Mouse (Mus musculus) hindbrain, embryonic 13.5 days (tissue): ENCODE measurements at regions not wholly inside any gene's neighbourhood (a gene's known extent, or its start where the extent isn't known, plus 50 kb on each side); places are given as distances from the start of the nearest gene placed in this dataset.

Experiments
- ATAC-seq: fragments of 200-750 bp; cut with Nextera tagmentation; 2 replicates; pipeline ENCODE4 v1.8.0; 2017; ENCODE audit warnings: moderate TSS enrichment; ENCODE audit not compliant: low FRiP score
- H3K27ac ChIP-seq: fragments of 300-500 bp; sonication (generic); 2 replicates; pipeline ENCODE4 v1.5.1; 2015; ENCODE audit warnings: inconsistent platforms, mild to moderate bottlenecking, moderate library complexity
- H3K27me3 ChIP-seq: fragments of 300-500 bp; sonication (generic); 2 replicates; pipeline ENCODE4 v1.6.1; 2015; ENCODE audit warnings: mild to moderate bottlenecking, inconsistent platforms
- H3K36me3 ChIP-seq: fragments of 300-500 bp; sonication (generic); 2 replicates; pipeline ENCODE4 v1.6.1; 2015; ENCODE audit warnings: mild to moderate bottlenecking, inconsistent platforms
- H3K4me1 ChIP-seq: fragments of 300-500 bp; sonication (generic); replicated peaks from 2 replicates; pipeline ENCODE4 v1.6.1; 2015; ENCODE audit warnings: inconsistent platforms
- H3K4me2 ChIP-seq: fragments of 300-500 bp; sonication (generic); 2 replicates; pipeline ENCODE4 v1.6.1; 2015; ENCODE audit warnings: inconsistent platforms, mild to moderate bottlenecking, moderate library complexity
- H3K4me3 ChIP-seq: fragments of 300-500 bp; sonication (generic); 2 replicates; pipeline ENCODE4 v1.5.1; 2015; ENCODE audit warnings: mild to moderate bottlenecking, inconsistent platforms
- H3K9ac ChIP-seq: fragments of 300-500 bp; sonication (generic); 2 replicates; pipeline ENCODE4 v1.6.1; 2015; ENCODE audit warnings: mild to moderate bottlenecking, inconsistent platforms
- H3K9me3 ChIP-seq: fragments of 300-500 bp; sonication (generic); 2 replicates; pipeline ENCODE4 v1.6.1; 2016; ENCODE audit warnings: inconsistent platforms
- whole genome bisulfite sequencing: fragments of 180-500 bp; shearing (Covaris S2); methylation state at CpG from one replicate; pipeline ENCODE4 v1.1.7; 2015; 5-methylcytosine and 5-hydroxymethylcytosine counted together

DNA sequence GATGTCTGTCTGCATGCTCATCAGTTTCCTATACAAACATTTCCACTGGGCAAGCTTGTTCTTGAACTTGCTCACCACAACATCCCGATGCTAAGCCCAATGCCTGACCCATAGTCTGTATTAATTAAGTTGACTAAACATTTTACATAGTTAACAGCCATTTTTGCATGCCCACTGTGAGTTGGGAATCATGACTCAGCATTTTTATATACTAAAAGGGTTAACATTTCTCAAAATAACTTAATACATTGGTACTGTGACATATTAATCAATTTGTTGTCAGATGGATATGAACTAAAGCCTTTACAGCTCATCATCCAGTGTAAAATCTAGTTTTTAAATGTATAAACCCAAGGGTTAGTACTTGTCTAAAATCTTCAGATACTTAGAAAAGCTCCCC lies 1461.4 kb downstream of the Slc22a22 start:
- no peaks in the 10 kb centered on the region for H3K27me3 ChIP-seq
- no peaks in the 10 kb centered on the region for H3K36me3 ChIP-seq
- ATAC-seq = no peak
- WGBS = 93% methylated on average over 1 of the region's 1 CpGs
- H3K9me3 ChIP-seq = no peaks in the 10 kb centered on the region
- no peaks in the 10 kb centered on the region for H3K4me1 ChIP-seq
- no peak overlapping the region for H3K4me3 ChIP-seq
- no peak overlapping the region for H3K4me2 ChIP-seq
- H3K27ac ChIP-seq = no peak overlapping the region
- H3K9ac ChIP-seq = no peak overlapping the region

DNA sequence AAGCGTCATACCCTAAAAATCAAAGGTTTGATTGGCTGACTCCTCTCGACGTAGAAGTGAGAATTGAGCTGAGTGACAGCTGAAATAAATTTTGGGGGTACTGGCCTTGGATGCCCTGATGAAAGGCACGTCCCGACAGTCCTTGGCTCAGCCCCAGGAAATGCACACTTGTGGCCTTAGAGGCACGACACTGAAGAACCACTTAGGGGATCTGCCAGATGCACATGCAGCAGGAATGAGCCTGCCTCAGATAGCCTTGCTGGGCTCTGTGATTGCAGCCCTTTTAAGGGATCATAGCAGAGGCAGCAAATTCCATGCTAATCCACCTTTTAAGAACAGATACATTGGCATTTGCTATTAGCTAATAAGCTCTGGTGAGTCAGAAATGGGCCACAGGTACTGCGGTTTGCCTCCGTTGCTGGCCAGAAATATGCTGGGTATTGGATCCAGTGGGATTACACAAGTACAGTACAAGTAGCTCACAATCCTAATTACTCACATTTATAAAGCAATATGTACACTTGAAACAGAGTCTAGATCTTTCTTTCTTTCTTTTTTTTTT lies 1463.3 kb downstream of the Slc22a22 start:
- Histone ChIP-seq H3K36me3 (no peaks in the 10 kb centered on the region), H3K4me3 (no peak overlapping the region), H3K9ac (no peak overlapping the region), H3K27me3 (no peaks in the 10 kb centered on the region), H3K4me2 (no peak overlapping the region), H3K4me1 (no peaks in the 10 kb centered on the region), H3K9me3 (no peaks in the 10 kb centered on the region), H3K27ac (no peak overlapping the region)
- 83% methylated on average over 8 of the region's 8 CpGs for WGBS
- no peak for ATAC-seq

DNA sequence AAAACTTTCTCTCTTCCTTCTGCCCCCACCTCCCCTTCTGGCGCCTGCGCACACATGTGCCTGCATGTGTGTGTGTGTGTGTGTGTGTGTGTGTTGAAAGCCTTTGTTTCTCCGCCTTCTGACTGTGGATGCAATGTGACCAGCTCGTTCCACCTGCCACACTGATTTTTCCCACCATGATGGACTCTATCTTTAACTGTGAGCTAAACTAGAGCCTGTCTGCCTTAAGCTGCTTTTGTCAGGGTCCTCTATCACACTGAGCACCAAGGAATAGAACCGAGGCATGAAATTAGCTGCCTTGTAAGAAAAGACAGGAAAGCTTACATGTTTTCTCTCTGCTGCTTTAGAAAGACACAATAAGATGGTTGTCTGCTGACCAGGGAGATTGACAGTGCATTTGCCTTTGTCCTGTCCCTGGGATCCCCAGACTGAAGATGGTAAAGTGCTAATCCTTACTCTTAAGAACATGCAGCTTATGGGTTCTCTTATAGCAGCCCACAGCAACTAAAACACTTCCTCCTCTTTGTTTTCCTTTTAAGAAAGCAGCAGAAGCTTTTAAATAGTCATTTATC lies 1468.7 kb downstream of the Slc22a22 start:
- Histone ChIP-seq H3K9ac (no peak overlapping the region), H3K36me3 (no peaks in the 10 kb centered on the region), H3K4me1 (no peaks in the 10 kb centered on the region), H3K27ac (no peak overlapping the region), H3K4me2 (no peak overlapping the region), H3K27me3 (no peaks in the 10 kb centered on the region), H3K9me3 (no peaks in the 10 kb centered on the region), H3K4me3 (no peak overlapping the region)
- WGBS = 55% methylated on average over 5 of the region's 5 CpGs
- no peak for ATAC-seq

DNA sequence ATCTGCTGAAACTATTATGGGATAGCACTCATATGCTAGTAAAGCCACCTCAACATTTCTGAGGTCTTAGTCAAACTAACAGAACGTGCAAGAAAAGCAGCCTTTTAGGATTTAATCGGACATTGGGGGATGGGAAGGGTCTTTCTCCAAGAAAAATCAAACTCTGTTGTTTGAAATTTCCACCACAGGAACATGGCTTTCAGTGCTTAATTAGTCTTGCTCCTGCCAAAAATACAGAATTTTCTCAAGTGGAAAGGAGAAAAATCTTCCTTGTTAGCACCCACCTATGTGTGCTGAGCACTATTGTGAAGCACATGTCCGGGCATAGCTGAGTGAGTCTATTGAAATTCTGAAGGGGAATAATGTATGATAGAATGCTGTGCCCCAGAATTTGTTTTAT lies 1470.0 kb downstream of the Slc22a22 start:
- Histone ChIP-seq H3K27me3 (no peaks in the 10 kb centered on the region), H3K9me3 (no peaks in the 10 kb centered on the region), H3K4me3 (no peak overlapping the region), H3K27ac (no peak overlapping the region), H3K4me1 (no peaks in the 10 kb centered on the region), H3K4me2 (no peak overlapping the region), H3K36me3 (no peaks in the 10 kb centered on the region), H3K9ac (no peak overlapping the region)
- WGBS = 79% methylated on average over 3 of the region's 3 CpGs
- no peak for ATAC-seq

DNA sequence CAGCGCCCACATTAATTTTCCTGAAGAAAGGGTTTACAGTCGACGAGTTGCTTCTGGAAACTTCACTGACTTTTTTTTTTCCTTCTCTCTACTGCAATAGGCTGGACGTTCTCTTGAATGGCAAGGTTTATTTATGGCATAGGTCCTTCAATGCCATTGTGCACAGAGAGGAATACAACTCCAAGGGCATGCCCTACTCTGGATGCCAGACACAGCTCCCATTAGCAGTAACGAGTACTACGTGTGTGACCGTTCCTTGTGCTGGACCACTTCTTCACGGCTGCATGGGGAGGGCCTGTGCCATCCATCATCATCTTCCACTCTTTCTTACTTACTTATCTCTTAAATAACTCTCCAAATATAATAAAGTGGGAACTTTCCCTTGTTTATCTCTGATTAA lies 1472.1 kb downstream of the Slc22a22 start:
- no peak overlapping the region for H3K4me2 ChIP-seq
- no peaks in the 10 kb centered on the region for H3K36me3 ChIP-seq
- H3K27ac ChIP-seq = no peak overlapping the region
- no peaks in the 10 kb centered on the region for H3K9me3 ChIP-seq
- WGBS = 87% methylated on average over 8 of the region's 8 CpGs
- no peak overlapping the region for H3K9ac ChIP-seq
- no peaks in the 10 kb centered on the region for H3K4me1 ChIP-seq
- H3K4me3 ChIP-seq = no peak overlapping the region
- ATAC-seq = no peak
- H3K27me3 ChIP-seq = no peaks in the 10 kb centered on the region

DNA sequence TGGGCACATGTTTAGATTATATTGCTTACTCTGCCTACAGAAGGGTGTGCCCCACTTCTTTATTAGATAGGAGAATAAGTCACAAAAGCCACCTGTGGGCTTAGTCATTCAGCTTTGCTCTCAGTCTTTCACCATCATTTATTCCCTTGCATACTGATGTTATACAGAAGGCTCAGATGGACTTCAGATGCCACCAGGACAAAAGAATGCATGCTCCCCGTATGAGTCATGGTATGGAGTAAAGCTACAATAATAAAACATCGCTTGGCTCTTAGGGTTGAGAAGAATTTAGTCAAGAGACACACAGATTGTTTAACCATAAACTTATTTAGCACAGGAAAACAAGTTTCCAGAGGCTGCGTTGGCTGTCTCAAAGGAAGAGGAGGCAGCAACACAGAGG lies 1473.5 kb downstream of the Slc22a22 start:
- 86% methylated on average over 3 of the region's 3 CpGs for WGBS

DNA sequence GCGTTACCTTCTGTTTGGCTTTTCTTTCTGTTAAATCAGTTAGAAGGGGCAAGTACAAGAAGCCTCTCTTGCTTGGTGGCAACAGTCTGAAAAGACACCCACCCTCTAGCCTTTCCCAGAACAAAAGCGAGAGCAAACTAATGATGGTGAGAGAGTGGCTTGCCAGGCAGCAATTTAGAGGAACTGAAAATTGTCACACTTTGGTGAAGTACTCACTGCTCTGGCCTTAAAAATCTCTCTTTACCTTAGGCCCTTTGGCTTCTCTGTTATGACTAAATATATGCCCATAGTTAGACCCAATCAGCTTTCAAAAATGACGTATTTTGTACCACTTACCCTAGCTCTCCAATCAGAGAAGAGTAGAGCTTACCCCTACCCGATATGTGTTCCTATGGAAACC lies 1477.8 kb downstream of the Slc22a22 start:
- Histone ChIP-seq H3K36me3 (no peaks in the 10 kb centered on the region), H3K4me3 (no peak overlapping the region), H3K27ac (no peak overlapping the region), H3K4me1 (no peaks in the 10 kb centered on the region), H3K9me3 (no peaks in the 10 kb centered on the region), H3K4me2 (no peak overlapping the region), H3K27me3 (no peaks in the 10 kb centered on the region), H3K9ac (no peak overlapping the region)
- ATAC-seq = no peak
- WGBS = 92% methylated on average over 4 of the region's 4 CpGs

More for the DNA sequence above, 1473.5 kb downstream of the Slc22a22 start:
- Histone ChIP-seq H3K9me3 (no peaks in the 10 kb centered on the region), H3K9ac (no peak overlapping the region), H3K4me2 (no peak overlapping the region), H3K4me1 (no peaks in the 10 kb centered on the region), H3K27ac (no peak overlapping the region), H3K36me3 (no peaks in the 10 kb centered on the region), H3K27me3 (no peaks in the 10 kb centered on the region), H3K4me3 (no peak overlapping the region)
- no peak for ATAC-seq

DNA sequence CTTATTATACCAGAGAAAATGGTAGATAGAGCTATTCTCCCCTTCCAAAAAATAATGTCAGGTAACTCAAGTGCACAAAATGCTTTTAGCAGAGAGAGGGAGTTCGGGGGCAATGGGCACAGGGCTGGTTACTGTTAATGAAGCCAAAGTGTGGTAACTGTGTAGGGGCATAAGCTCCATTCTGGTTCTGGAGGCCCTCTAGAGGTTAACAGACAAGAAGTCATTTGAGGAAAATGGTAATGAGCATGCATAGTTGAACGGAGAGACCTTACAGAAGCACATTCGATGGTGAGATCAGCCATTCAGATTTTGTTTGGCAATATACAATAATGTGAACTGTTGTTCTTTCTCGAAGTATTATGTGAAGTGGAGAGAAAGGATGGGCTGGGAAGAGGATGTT lies 1479.4 kb downstream of the Slc22a22 start:
- Histone ChIP-seq H3K27ac (no peak overlapping the region), H3K36me3 (no peaks in the 10 kb centered on the region), H3K4me2 (no peak overlapping the region), H3K9ac (no peak overlapping the region), H3K27me3 (no peaks in the 10 kb centered on the region), H3K4me3 (no peak overlapping the region), H3K4me1 (no peaks in the 10 kb centered on the region), H3K9me3 (no peaks in the 10 kb centered on the region)
- ATAC-seq = no peak
- 78% methylated on average over 4 of the region's 4 CpGs for WGBS

DNA sequence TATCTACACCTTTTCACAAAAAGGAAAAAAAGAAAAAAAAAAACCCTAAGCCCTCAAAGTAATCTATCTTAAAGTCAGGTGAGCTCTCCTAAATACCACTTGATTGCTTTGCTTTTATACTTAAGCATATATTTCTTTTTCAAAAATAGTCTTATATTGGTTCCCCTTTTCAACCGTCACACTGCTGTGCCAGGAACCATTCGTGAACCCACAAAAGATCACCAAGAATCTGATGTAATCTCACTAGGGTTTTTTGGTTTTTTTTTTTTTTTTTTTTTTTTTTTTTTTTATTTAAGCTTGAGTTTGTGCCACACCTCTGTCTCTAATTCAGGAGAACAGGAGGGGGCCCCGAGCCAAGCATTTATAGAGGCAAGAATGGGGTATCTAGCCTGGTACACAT lies 1482.7 kb downstream of the Slc22a22 start:
- ATAC-seq = no peak
- Histone ChIP-seq H3K4me2 (no peak overlapping the region), H3K4me3 (no peak overlapping the region), H3K4me1 (no peaks in the 10 kb centered on the region), H3K27me3 (no peaks in the 10 kb centered on the region), H3K27ac (no peak overlapping the region), H3K36me3 (no peaks in the 10 kb centered on the region), H3K9ac (no peak overlapping the region), H3K9me3 (no peaks in the 10 kb centered on the region)
- WGBS = 94% methylated on average over 3 of the region's 3 CpGs

DNA sequence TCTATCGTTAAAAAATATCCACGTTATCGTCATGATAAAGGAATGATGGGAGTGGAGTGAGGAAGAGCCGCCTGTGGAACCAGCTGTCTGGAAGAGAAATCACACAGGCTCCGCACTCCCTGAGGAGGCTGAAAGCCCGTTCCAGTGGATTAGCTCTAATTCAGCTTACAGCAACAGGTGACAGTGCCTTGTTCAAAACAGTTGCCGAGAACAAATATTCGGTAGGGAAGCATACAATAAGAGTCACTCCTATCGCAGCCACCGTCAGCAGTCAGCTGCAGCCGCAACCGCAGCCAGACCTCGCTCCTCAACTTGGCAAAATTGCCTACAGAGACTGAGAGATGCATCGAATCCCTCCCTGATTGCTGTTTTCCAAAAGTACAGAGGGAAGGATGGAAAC lies 1501.6 kb downstream of the Slc22a22 start:
- Histone ChIP-seq H3K27me3 (no peaks in the 10 kb centered on the region), H3K9ac (no peak overlapping the region), H3K36me3 (no peaks in the 10 kb centered on the region), H3K4me1 (no peaks in the 10 kb centered on the region), H3K27ac (no peak overlapping the region), H3K4me2 (no peak overlapping the region), H3K9me3 (no peaks in the 10 kb centered on the region), H3K4me3 (no peak overlapping the region)
- 78% methylated on average over 14 of the region's 14 CpGs for WGBS
- no peak for ATAC-seq

DNA sequence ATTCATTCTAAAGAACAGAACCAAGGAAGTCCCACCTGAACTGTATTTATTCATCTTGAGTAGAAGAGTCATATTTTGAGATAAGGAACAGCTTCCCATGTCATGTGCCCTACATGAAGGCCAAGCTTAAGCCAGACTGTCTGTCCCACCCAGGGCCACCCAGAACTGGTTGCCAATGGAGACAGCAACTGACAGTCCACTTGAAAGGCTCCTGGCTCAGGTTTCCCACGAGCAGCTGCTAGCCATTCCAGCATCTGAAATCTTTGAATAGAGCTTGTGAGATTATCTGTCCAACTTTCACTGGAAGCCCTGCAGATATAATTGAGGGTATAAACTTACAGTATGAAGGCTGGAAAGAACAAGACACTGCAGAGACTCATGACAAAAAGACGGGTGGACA lies 1510.6 kb downstream of the Slc22a22 start:
- Histone ChIP-seq H3K9ac (no peak overlapping the region), H3K9me3 (no peaks in the 10 kb centered on the region), H3K4me3 (no peak overlapping the region), H3K4me1 (no peaks in the 10 kb centered on the region), H3K36me3 (no peaks in the 10 kb centered on the region), H3K27ac (no peak overlapping the region), H3K4me2 (no peak overlapping the region), H3K27me3 (no peaks in the 10 kb centered on the region)
- 41% methylated on average over 2 of the region's 2 CpGs for WGBS
- no peak for ATAC-seq

DNA sequence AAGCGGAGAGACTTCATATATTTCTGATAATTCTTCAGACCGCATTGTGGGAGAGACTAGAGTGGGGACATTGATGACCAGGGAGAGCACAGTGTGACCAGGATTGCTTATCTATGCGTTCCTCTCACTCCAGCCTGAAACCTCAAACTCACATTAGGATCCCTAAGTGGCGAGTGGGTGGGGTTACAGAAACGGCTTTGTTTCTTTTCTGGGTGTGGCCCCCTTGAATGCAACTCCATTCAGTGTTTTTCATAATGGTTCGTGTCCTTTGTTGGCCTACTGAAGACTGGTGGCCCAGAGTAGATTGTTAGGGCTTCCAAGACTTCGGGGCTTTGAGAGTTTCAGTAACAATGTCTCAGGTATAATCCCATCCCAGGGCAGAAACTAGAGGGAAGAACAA lies 1512.1 kb downstream of the Slc22a22 start:
- WGBS = 72% methylated on average over 7 of the region's 7 CpGs
- ATAC-seq = no peak
- Histone ChIP-seq H3K4me2 (no peak overlapping the region), H3K36me3 (no peaks in the 10 kb centered on the region), H3K9me3 (no peaks in the 10 kb centered on the region), H3K4me1 (no peaks in the 10 kb centered on the region), H3K27me3 (no peaks in the 10 kb centered on the region), H3K4me3 (no peak overlapping the region), H3K9ac (no peak overlapping the region), H3K27ac (no peak overlapping the region)

DNA sequence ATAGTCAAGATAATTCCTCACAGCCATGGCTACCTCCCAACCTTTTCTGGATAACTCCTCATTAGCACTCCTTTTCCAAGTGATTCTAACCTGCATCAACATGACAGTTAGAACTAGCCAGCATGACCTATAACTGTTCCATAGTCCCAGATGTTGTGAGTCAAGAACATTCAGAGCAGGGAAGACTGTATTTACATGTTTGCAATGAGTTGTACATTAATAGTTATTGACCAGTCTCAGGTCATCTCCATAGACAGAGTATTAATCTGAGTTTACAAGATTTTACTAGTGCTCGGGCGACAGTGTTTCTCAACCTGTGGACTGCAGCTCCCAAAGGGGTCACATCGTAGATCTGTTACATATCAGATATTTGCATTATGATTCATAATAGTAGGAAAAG lies 1515.3 kb downstream of the Slc22a22 start:
- no peak overlapping the region for H3K27ac ChIP-seq
- 96% methylated on average over 3 of the region's 3 CpGs for WGBS
- no peaks in the 10 kb centered on the region for H3K27me3 ChIP-seq
- no peaks in the 10 kb centered on the region for H3K4me1 ChIP-seq
- no peak overlapping the region for H3K9ac ChIP-seq
- no peaks in the 10 kb centered on the region for H3K36me3 ChIP-seq
- no peaks in the 10 kb centered on the region for H3K9me3 ChIP-seq
- H3K4me2 ChIP-seq = no peak overlapping the region
- H3K4me3 ChIP-seq = no peak overlapping the region
- ATAC-seq = no peak
